9 mouse cellular contexts compared by ENCODE assay signal in the genomic region with DNA sequence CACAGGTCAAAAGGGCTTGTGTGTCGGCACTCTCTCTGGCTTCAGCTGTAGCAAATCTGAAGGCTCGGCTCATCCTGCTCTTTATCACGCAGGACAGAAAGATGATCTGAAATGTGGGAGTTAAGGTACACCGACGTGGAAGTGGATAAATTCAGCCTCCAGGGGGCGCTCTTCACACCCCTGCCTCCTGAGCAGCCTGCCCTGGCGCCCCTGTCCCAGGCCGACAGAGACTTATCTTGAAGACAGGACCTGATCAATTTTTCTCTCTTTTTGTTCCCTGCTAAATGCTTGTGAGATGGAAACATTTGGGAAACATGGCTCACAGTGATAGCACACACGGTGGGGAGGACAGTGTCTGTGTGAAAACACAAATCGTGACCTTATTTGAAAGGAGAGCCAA. TPM values are rescaled to one million over a fixed set of nuclear protein-coding genes. Genes with fewer than 3 reads are reported as not detected.
DNase-seq lines count a peak whose midpoint lies in the region; ATAC-seq and TF ChIP-seq lines count a peak whose summit lies in the region.
"Had no signal": no experiment of that assay in that cellular context is flagged by ENCODE, and none has a peak within 500 bp of the region (broad histone marks: within the 10 kb centered on the region; RNA-seq: fewer than 3 reads in every experiment).

No protein-coding gene starts in this region.

- ATAC-seq in G1E (ENCODE audit: extremely low read depth, insufficient number of reproducible peaks, low FRiP score, poor library complexity, severe bottlenecking) = peak; percentile 79
- ATAC-seq in liver, embryonic 14.5 days (ENCODE audit: insufficient read depth) = no peak

- 30% methylated on average over 10 of the region's 10 CpGs for WGBS in heart, adult 2 months
- WGBS in liver, embryonic 14.5 days (ENCODE audit: insufficient replicate concordance) = 21% methylated on average over 10 of the region's 10 CpGs
- WGBS in spleen, adult 2 months = 28% methylated on average over 10 of the region's 10 CpGs

- no peak overlapping the region for H3K4me3 ChIP-seq in left cerebral cortex, adult 2 months
- no peak overlapping the region for H3K4me3 ChIP-seq in G1E (ENCODE audit: low read depth, low read length)
- H3K4me3 ChIP-seq in heart, adult 2 months = no peak overlapping the region
- no peak overlapping the region for H3K4me3 ChIP-seq in liver, embryonic 14.5 days (ENCODE audit: insufficient read depth in 1 of 2, low read depth in 2 of 2, low read length in 2 of 2)
- H3K4me3 ChIP-seq in spleen, adult 2 months (ENCODE audit: extremely low read depth, insufficient read depth, insufficient read length) = no peak overlapping the region
- H3K4me3 ChIP-seq: neural tube, embryonic 13.5 days had no signal

- peak; percentile 82 for TF ChIP-seq CTCF in left cerebral cortex, adult 2 months (IDR thresholded peaks at IDR 0.05)
- TF ChIP-seq CTCF in G1E (IDR thresholded peaks at IDR 0.05; ENCODE audit: low read depth, low read length) = peak; percentile 90
- TF ChIP-seq CTCF in heart, adult 2 months (IDR thresholded peaks at IDR 0.05) = peak; percentile 87
- peak; percentile 92 for TF ChIP-seq CTCF in liver, embryonic 14.5 days (IDR thresholded peaks at IDR 0.05; ENCODE audit: low read depth)
- peak; percentile 75; the same call in 1 of the 2 replicates for TF ChIP-seq CTCF in spleen, adult 2 months (IDR thresholded peaks at IDR 0.05; ENCODE audit: extremely low read depth, insufficient read depth, insufficient read length, insufficient replicate concordance)

- no peak overlapping the region; the same call in 1 of the 2 replicates for H3K27ac ChIP-seq in left cerebral cortex, adult 2 months
- H3K27ac ChIP-seq in heart, adult 2 months = no peak overlapping the region
- no peak overlapping the region for H3K27ac ChIP-seq in liver, embryonic 14.5 days
- no peak overlapping the region for H3K27ac ChIP-seq in spleen, adult 2 months (ENCODE audit: insufficient read depth, low read length)
- H3K27ac ChIP-seq: neural tube, embryonic 13.5 days had no signal

- no peak overlapping the region for H3K4me2 ChIP-seq in liver, embryonic 14.5 days (ENCODE audit: low read depth)
- H3K4me2 ChIP-seq: neural tube, embryonic 13.5 days had no signal

- H3K27me3 ChIP-seq in G1E (ENCODE audit: insufficient read depth, low read length) = no peaks in the 10 kb centered on the region
- H3K27me3 ChIP-seq in heart, adult 2 months (ENCODE audit: control insufficient read depth, insufficient read depth, low read length) = no peaks in the 10 kb centered on the region
- H3K27me3 ChIP-seq in liver, embryonic 14.5 days (ENCODE audit: control insufficient read depth, insufficient read depth, low read length) = no peaks in the 10 kb centered on the region; the same call in 1 of the 2 replicates
- H3K27me3 ChIP-seq in spleen, adult 2 months (ENCODE audit: control insufficient read depth, insufficient read depth, low read length) = no peaks in the 10 kb centered on the region
- H3K27me3 ChIP-seq: neural tube, embryonic 13.5 days had no signal

- H3K9me3 ChIP-seq in G1E (replicated peaks) = no peaks in the 10 kb centered on the region
- H3K9me3 ChIP-seq in liver, embryonic 14.5 days (ENCODE audit: control insufficient read depth, low read length) = no peaks in the 10 kb centered on the region
- H3K9me3 ChIP-seq: neural tube, embryonic 13.5 days had no signal

- intact Hi-C loops in left cerebral cortex, adult 2 months (cut with DNase I) = no loop called here
- intact Hi-C loops in heart, adult 2 months (cut with DNase I) = loop anchor here (5.0 kb wide), 1 partner anchor 533 kb away; no protein-coding TSS in a partner anchor

- H3K79me2 ChIP-seq in heart, adult 2 months (replicated peaks; ENCODE audit: control insufficient read depth, insufficient read depth, low read length) = no peaks in the 10 kb centered on the region

- H3K36me3 ChIP-seq in G1E (replicated peaks) = peaks cover 78% of the 10 kb centered on the region
- no peaks in the 10 kb centered on the region for H3K36me3 ChIP-seq in heart, adult 2 months (ENCODE audit: control insufficient read depth, insufficient read depth, low read length)
- H3K36me3 ChIP-seq in liver, embryonic 14.5 days (replicated peaks; ENCODE audit: control insufficient read depth, insufficient read depth, low read depth) = no peaks in the 10 kb centered on the region
- no peaks in the 10 kb centered on the region for H3K36me3 ChIP-seq in spleen, adult 2 months (ENCODE audit: control insufficient read depth, insufficient read depth, low read length)

- no peak for TF ChIP-seq EP300 in heart, adult 2 months (IDR thresholded peaks at IDR 0.05; ENCODE audit: insufficient read depth, low read depth, low read length)
- no peak for TF ChIP-seq EP300 in liver, embryonic 14.5 days (IDR thresholded peaks at IDR 0.05; ENCODE audit: low read depth)

- no peak for TF ChIP-seq POLR2A in heart, adult 2 months (IDR thresholded peaks at IDR 0.05; ENCODE audit: insufficient read depth, low read depth, low read length)
- no peak for TF ChIP-seq POLR2A in spleen, adult 2 months (IDR thresholded peaks at IDR 0.05; ENCODE audit: low read depth, low read length)

- peaks cover 81% of the 10 kb centered on the region for H3K4me1 ChIP-seq in G1E (ENCODE audit: insufficient read depth, low read depth, low read length)
- H3K4me1 ChIP-seq in heart, adult 2 months (ENCODE audit: control insufficient read depth, insufficient read depth, low read length) = no peaks in the 10 kb centered on the region
- H3K4me1 ChIP-seq in liver, embryonic 14.5 days (replicated peaks; ENCODE audit: control insufficient read depth in 2 of 2, insufficient read depth in 2 of 2, low read length in 1 of 2) = no peaks in the 10 kb centered on the region
- peaks cover 7% of the 10 kb centered on the region; the same call in 1 of the 2 replicates for H3K4me1 ChIP-seq in spleen, adult 2 months (ENCODE audit: control insufficient read depth, insufficient read depth, insufficient read length)
- H3K4me1 ChIP-seq: neural tube, embryonic 13.5 days had no signal

- DNase-seq in left cerebral cortex, adult 2 months (ENCODE audit: extremely low spot score in 1 of 2, low spot score in 2 of 2) = no peak
- DNase-seq in left cerebral cortex, adult 9 months (ENCODE audit: low spot score in 2 of 2) = no peak
- peak; percentile 62 for DNase-seq in G1E (ENCODE audit: low spot score)
- peak; percentile 39 for DNase-seq in c-Kit-positive CD71-positive TER-119-negative erythroid progenitor cells, embryonic 14.5 days (ENCODE audit: low read depth)
- DNase-seq in heart, adult 2 months = peak; percentile 47 to 70
- no peak for DNase-seq in liver, embryonic 14.5 days (ENCODE audit: low read depth in 3 of 3, low spot score in 3 of 3)
- peak; percentile 15 to 39 for DNase-seq in spleen, adult 2 months (ENCODE audit: low read depth in 1 of 2, low spot score in 2 of 2)
- no peak for DNase-seq in layer of hippocampus, adult 8-10 months (ENCODE audit: low spot score in 2 of 2)

- H3K9ac ChIP-seq in heart, adult 2 months (ENCODE audit: low read depth, low read length) = no peak overlapping the region
- no peak overlapping the region for H3K9ac ChIP-seq in liver, embryonic 14.5 days (replicated peaks)
- H3K9ac ChIP-seq: neural tube, embryonic 13.5 days had no signal

RNA-seq across cellular contexts. Expression of a gene that starts 11.2 kb away (rescaled TPM):
- total RNA-seq in left cerebral cortex, adult 2 months (2021) = 10 to 100 TPM; 69.9 to 74.0 TPM
- total RNA-seq in G1E (2014; fragmentation: Nextera tagmentation) = 25.4 and 28.8 TPM in 2 replicates
- 69.5 and 72.7 TPM in 2 replicates for total RNA-seq in G1E (2017)
- 11.5 and 11.8 TPM in 2 replicates for polyA plus RNA-seq in G1E (2012)
- 1 to 10 TPM; 4.4 to 5.8 TPM for total RNA-seq in heart, adult 2 months (2021)
- 9.8 and 12.0 TPM in 2 replicates for polyA plus RNA-seq in heart, adult 2 months (2012; rRNA removed)
- polyA plus RNA-seq in liver, embryonic 14.5 days (2012; rRNA removed) = 0.85 and 0.87 TPM in 2 replicates
- polyA plus RNA-seq in liver, embryonic 14.5 days (2014; fragmentation: Nextera tagmentation; extraction: Ambion mirVana) = 0.46 and 0.48 TPM in 2 replicates
- 2.7 and 3.5 TPM in 2 replicates for polyA plus RNA-seq in spleen, adult 2 months (2012; rRNA removed)
- 10 to 100 TPM; 33.4 to 39.9 (median 35.1) TPM for total RNA-seq in layer of hippocampus, adult 8-10 months (2022)

RNA-seq across cellular contexts. Expression of a gene that starts 48.0 kb away (rescaled TPM):
- total RNA-seq in left cerebral cortex, adult 2 months (2021) = 10 to 100 TPM; 21.2 to 23.2 TPM
- total RNA-seq in G1E (2014; fragmentation: Nextera tagmentation) = 59.5 and 64.4 TPM in 2 replicates
- total RNA-seq in G1E (2017) = 52.9 and 65.7 TPM in 2 replicates
- 10.0 and 11.0 TPM in 2 replicates for polyA plus RNA-seq in G1E (2012)
- total RNA-seq in heart, adult 2 months (2021) = 10 to 100 TPM; 19.6 to 21.2 TPM
- polyA plus RNA-seq in heart, adult 2 months (2012; rRNA removed) = 5.5 and 7.5 TPM in 2 replicates
- 7.1 and 12.3 TPM in 2 replicates for polyA plus RNA-seq in liver, embryonic 14.5 days (2012; rRNA removed)
- 28.2 and 28.8 TPM in 2 replicates for polyA plus RNA-seq in liver, embryonic 14.5 days (2014; fragmentation: Nextera tagmentation; extraction: Ambion mirVana)
- polyA plus RNA-seq in spleen, adult 2 months (2012; rRNA removed) = 9.6 and 10.2 TPM in 2 replicates
- 10 to 100 TPM; 18.7 to 24.6 (median 21.0) TPM for total RNA-seq in layer of hippocampus, adult 8-10 months (2022)

Comparison
In these comparisons a context has a peak if more than half of its experiments do, and no peak if none do; other contexts are left out.
1. DNase-seq: peak in G1E (single experiment), c-Kit-positive CD71-positive TER-119-negative erythroid progenitor cells, embryonic 14.5 days (single experiment), heart, adult 2 months (2 of 2) and spleen, adult 2 months (2 of 2); none in left cerebral cortex, adult 2 months (0 of 2), left cerebral cortex, adult 9 months (0 of 2), liver, embryonic 14.5 days (0 of 3) and layer of hippocampus, adult 8-10 months (0 of 2).
2. Peak in every context shown above with its lines, with median percentiles within 50 percentile points of each other: CTCF ChIP-seq.